Comparison of ENCODE assay signal across 7 mouse cellular contexts in genomic region chr7:25277998-25278340, GRCm38 (mm10). TPM values are rescaled to one million over a fixed set of nuclear protein-coding genes. Genes with fewer than 3 reads are reported as not detected.
DNase-seq lines count a peak whose midpoint lies in the region; ATAC-seq lines count a peak whose summit lies in the region.

No protein-coding gene starts in this region.

- H3K27ac ChIP-seq in lung, embryonic 16.5 days (ENCODE audit: low read length) = peak overlapping the region; percentile 99
- peak overlapping the region; percentile 98 for H3K27ac ChIP-seq in forebrain, embryonic 11.5 days (ENCODE audit: low read depth, low read length)
- peak overlapping the region; percentile 100 for H3K27ac ChIP-seq in limb, embryonic 13.5 days
- peak overlapping the region; percentile 99 for H3K27ac ChIP-seq in stomach, embryonic 14.5 days (ENCODE audit: low read length)

- no peak for ATAC-seq in lung, embryonic 16.5 days (ENCODE audit: low read depth)
- no peak for ATAC-seq in forebrain, embryonic 11.5 days (replicated peaks; ENCODE audit: low FRiP score)
- no peak for ATAC-seq in limb, embryonic 13.5 days (ENCODE audit: low FRiP score, low read depth)
- no peak for ATAC-seq in stomach, embryonic 14.5 days (ENCODE audit: insufficient number of reproducible peaks, insufficient read depth, low FRiP score, low read depth)

- H3K9ac ChIP-seq in lung, embryonic 16.5 days (ENCODE audit: low read length) = peak overlapping the region; percentile 79
- peak overlapping the region; percentile 50 for H3K9ac ChIP-seq in forebrain, embryonic 11.5 days (ENCODE audit: low read length)
- peak overlapping the region; percentile 70 for H3K9ac ChIP-seq in limb, embryonic 13.5 days
- H3K9ac ChIP-seq in stomach, embryonic 14.5 days (replicated peaks; ENCODE audit: low read depth, low read length) = peak overlapping the region; percentile 40

- H3K4me1 ChIP-seq in lung, embryonic 16.5 days (replicated peaks; ENCODE audit: control insufficient read depth, insufficient read depth, low read length) = peaks cover 36% of the 10 kb centered on the region
- H3K4me1 ChIP-seq in forebrain, embryonic 11.5 days (replicated peaks; ENCODE audit: control insufficient read depth, insufficient read depth, low read length) = peaks cover 33% of the 10 kb centered on the region
- peaks cover 69% of the 10 kb centered on the region for H3K4me1 ChIP-seq in limb, embryonic 13.5 days
- peaks cover 48% of the 10 kb centered on the region for H3K4me1 ChIP-seq in stomach, embryonic 14.5 days (ENCODE audit: control insufficient read depth, insufficient read depth, low read length)

- no peaks in the 10 kb centered on the region for H3K27me3 ChIP-seq in lung, embryonic 16.5 days (ENCODE audit: control insufficient read depth, insufficient read depth, low read depth, low read length)
- no peaks in the 10 kb centered on the region for H3K27me3 ChIP-seq in forebrain, embryonic 11.5 days (ENCODE audit: control insufficient read depth, insufficient read depth, low read length)
- H3K27me3 ChIP-seq in limb, embryonic 13.5 days = no peaks in the 10 kb centered on the region
- H3K27me3 ChIP-seq in stomach, embryonic 14.5 days (ENCODE audit: control insufficient read depth, insufficient read depth, low read length) = no peaks in the 10 kb centered on the region

- no peaks in the 10 kb centered on the region for H3K9me3 ChIP-seq in lung, embryonic 16.5 days (ENCODE audit: control insufficient read depth, low read length)
- H3K9me3 ChIP-seq in forebrain, embryonic 11.5 days (ENCODE audit: control insufficient read depth, low read length) = no peaks in the 10 kb centered on the region
- H3K9me3 ChIP-seq in limb, embryonic 13.5 days = no peaks in the 10 kb centered on the region
- no peaks in the 10 kb centered on the region for H3K9me3 ChIP-seq in stomach, embryonic 14.5 days (ENCODE audit: control insufficient read depth, low read depth, low read length)

- H3K36me3 ChIP-seq in lung, embryonic 16.5 days (ENCODE audit: control insufficient read depth, insufficient read depth, low read length) = no peaks in the 10 kb centered on the region
- H3K36me3 ChIP-seq in forebrain, embryonic 11.5 days (ENCODE audit: control insufficient read depth, insufficient read depth, low read length) = no peaks in the 10 kb centered on the region
- peaks cover 21% of the 10 kb centered on the region for H3K36me3 ChIP-seq in limb, embryonic 13.5 days
- H3K36me3 ChIP-seq in stomach, embryonic 14.5 days (ENCODE audit: control insufficient read depth, insufficient read depth, low read length) = peaks cover 4% of the 10 kb centered on the region

- DNase-seq in lung, postnatal 36 days = no peak
- no peak for DNase-seq in forebrain, embryonic 11.5 days (ENCODE audit: low spot score)
- no peak for DNase-seq in layer of hippocampus, postnatal 36 days
- DNase-seq in gastrocnemius, postnatal 10 days = no peak

- peak overlapping the region; percentile 66 for H3K4me3 ChIP-seq in lung, embryonic 16.5 days (ENCODE audit: low read length)
- H3K4me3 ChIP-seq in forebrain, embryonic 11.5 days (ENCODE audit: low read depth, low read length) = peak overlapping the region; percentile 57
- H3K4me3 ChIP-seq in limb, embryonic 13.5 days = peak overlapping the region; percentile 85
- peak overlapping the region; percentile 86 for H3K4me3 ChIP-seq in stomach, embryonic 14.5 days (ENCODE audit: low read depth, low read length)

- H3K4me2 ChIP-seq in lung, embryonic 16.5 days (ENCODE audit: low read depth, low read length) = peak overlapping the region; percentile 90
- peak overlapping the region; percentile 93 for H3K4me2 ChIP-seq in forebrain, embryonic 11.5 days (ENCODE audit: low read depth, low read length, severe bottlenecking)
- H3K4me2 ChIP-seq in limb, embryonic 13.5 days (replicated peaks) = peak overlapping the region; percentile 82
- peak overlapping the region; percentile 71 for H3K4me2 ChIP-seq in stomach, embryonic 14.5 days (replicated peaks; ENCODE audit: low read depth, low read length)

- WGBS in lung, embryonic 16.5 days = 4% methylated on average over 4 of the region's 4 CpGs
- 17% methylated on average over 4 of the region's 4 CpGs for WGBS in forebrain, embryonic 11.5 days
- 11% methylated on average over 4 of the region's 4 CpGs for WGBS in limb, embryonic 13.5 days
- 9% methylated on average over 4 of the region's 4 CpGs for WGBS in stomach, embryonic 14.5 days

RNA-seq across cellular contexts. Expression of gene Cic, which starts 10.5 kb away (rescaled TPM):
- 23.5 and 28.9 TPM in 2 replicates for polyA plus RNA-seq in lung, embryonic 16.5 days (2015; fragmentation: Nextera tagmentation; extraction: Ambion mirVana)
- polyA plus RNA-seq in forebrain, embryonic 11.5 days (2014; fragmentation: Nextera tagmentation; extraction: Ambion mirVana) = 40.3 and 44.2 TPM in 2 replicates
- polyA plus RNA-seq in limb, embryonic 13.5 days (2015; fragmentation: Nextera tagmentation; extraction: Ambion mirVana) = 40.9 and 43.6 TPM in 2 replicates
- 51.4 and 54.1 TPM in 2 replicates for polyA plus RNA-seq in stomach, embryonic 14.5 days (2014; fragmentation: Nextera tagmentation; extraction: Ambion mirVana)
- 100 to 1,000 TPM; 173 to 213 TPM for total RNA-seq in layer of hippocampus, postnatal 36 days (2021)
- total RNA-seq in gastrocnemius, postnatal 10 days (2021) = 10 to 100 TPM; 65.7 to 73.4 TPM

RNA-seq across cellular contexts. Expression of gene Pafah1b3, which starts 19.8 kb away (rescaled TPM):
- 170 and 173 TPM in 2 replicates for polyA plus RNA-seq in lung, embryonic 16.5 days (2015; fragmentation: Nextera tagmentation; extraction: Ambion mirVana)
- polyA plus RNA-seq in forebrain, embryonic 11.5 days (2014; fragmentation: Nextera tagmentation; extraction: Ambion mirVana) = 298 and 321 TPM in 2 replicates
- polyA plus RNA-seq in limb, embryonic 13.5 days (2015; fragmentation: Nextera tagmentation; extraction: Ambion mirVana) = 281 and 307 TPM in 2 replicates
- 274 and 284 TPM in 2 replicates for polyA plus RNA-seq in stomach, embryonic 14.5 days (2014; fragmentation: Nextera tagmentation; extraction: Ambion mirVana)
- 10 to 100 TPM; 21.2 to 25.9 TPM for total RNA-seq in layer of hippocampus, postnatal 36 days (2021)
- total RNA-seq in gastrocnemius, postnatal 10 days (2021) = 10 to 100 TPM in 1 of 2 experiments, 1 to 10 TPM in 1; 7.5 to 12.3 TPM

RNA-seq across cellular contexts. Expression of gene Prr19, which starts 23.2 kb away (rescaled TPM):
- polyA plus RNA-seq in lung, embryonic 16.5 days (2015; fragmentation: Nextera tagmentation; extraction: Ambion mirVana) = 0.13 TPM in 1 of 2 replicates, not detected in the other
- polyA plus RNA-seq in forebrain, embryonic 11.5 days (2014; fragmentation: Nextera tagmentation; extraction: Ambion mirVana) = 1.1 and 1.7 TPM in 2 replicates
- 0.91 and 1.1 TPM in 2 replicates for polyA plus RNA-seq in limb, embryonic 13.5 days (2015; fragmentation: Nextera tagmentation; extraction: Ambion mirVana)
- 0.76 and 1.1 TPM in 2 replicates for polyA plus RNA-seq in stomach, embryonic 14.5 days (2014; fragmentation: Nextera tagmentation; extraction: Ambion mirVana)
- not detected for total RNA-seq in layer of hippocampus, postnatal 36 days (2021)
- not detected for total RNA-seq in gastrocnemius, postnatal 10 days (2021)

RNA-seq across cellular contexts. Expression of gene Erf, which starts 27.4 kb away (rescaled TPM):
- 10.5 and 13.6 TPM in 2 replicates for polyA plus RNA-seq in lung, embryonic 16.5 days (2015; fragmentation: Nextera tagmentation; extraction: Ambion mirVana)
- 14.6 and 17.5 TPM in 2 replicates for polyA plus RNA-seq in forebrain, embryonic 11.5 days (2014; fragmentation: Nextera tagmentation; extraction: Ambion mirVana)
- 25.6 and 26.6 TPM in 2 replicates for polyA plus RNA-seq in limb, embryonic 13.5 days (2015; fragmentation: Nextera tagmentation; extraction: Ambion mirVana)
- polyA plus RNA-seq in stomach, embryonic 14.5 days (2014; fragmentation: Nextera tagmentation; extraction: Ambion mirVana) = 25.8 and 27.7 TPM in 2 replicates
- total RNA-seq in layer of hippocampus, postnatal 36 days (2021) = 10 to 100 TPM; 34.3 to 35.4 TPM
- 10 to 100 TPM; 14.9 to 18.4 TPM for total RNA-seq in gastrocnemius, postnatal 10 days (2021)

RNA-seq across cellular contexts. Expression of gene Tmem145, which starts 27.9 kb away (rescaled TPM):
- polyA plus RNA-seq in lung, embryonic 16.5 days (2015; fragmentation: Nextera tagmentation; extraction: Ambion mirVana) = 0.14 and 0.49 TPM in 2 replicates
- 6.7 and 7.7 TPM in 2 replicates for polyA plus RNA-seq in forebrain, embryonic 11.5 days (2014; fragmentation: Nextera tagmentation; extraction: Ambion mirVana)
- 1.5 and 1.9 TPM in 2 replicates for polyA plus RNA-seq in limb, embryonic 13.5 days (2015; fragmentation: Nextera tagmentation; extraction: Ambion mirVana)
- 1.9 and 2.0 TPM in 2 replicates for polyA plus RNA-seq in stomach, embryonic 14.5 days (2014; fragmentation: Nextera tagmentation; extraction: Ambion mirVana)
- total RNA-seq in layer of hippocampus, postnatal 36 days (2021) = 10 to 100 TPM; 24.5 to 26.0 TPM
- not detected for total RNA-seq in gastrocnemius, postnatal 10 days (2021)
